Mouse (Mus musculus) spleen, adult 2 months (tissue): Measurements from ENCODE around the gene Selenom. TPM values are rescaled to one million over a fixed set of nuclear protein-coding genes. Genes with fewer than 3 reads are reported as not detected.

Source experiments
- DNase-seq, 2 experiments: peaks; one replicate each; pipeline versions ENCODE4 v3.0.0 to v3.0.0-alpha.2; 2012 to 2021; ENCODE audit warnings: low spot score in 2 of 2, low read depth in 1 of 2
- H3K27ac ChIP-seq: fragments of 200-500 bp; 2 replicates; pipeline ENCODE4 v1.5.1; 2012; ENCODE audit warnings: low read length, inconsistent platforms; ENCODE audit not compliant: insufficient read depth
- H3K27me3 ChIP-seq: fragments of 200-500 bp; 2 replicates; pipeline ENCODE4 v1.6.1; 2012; ENCODE audit warnings: mild to moderate bottlenecking, moderate library complexity, low read length, inconsistent platforms; ENCODE audit not compliant: control insufficient read depth, insufficient read depth
- H3K36me3 ChIP-seq: fragments of 200-500 bp; 2 replicates; pipeline ENCODE4 v1.6.1; 2012; ENCODE audit warnings: mild to moderate bottlenecking, low read length, inconsistent platforms; ENCODE audit not compliant: control insufficient read depth, insufficient read depth
- H3K4me1 ChIP-seq: fragments of 200-500 bp; 2 replicates; pipeline ENCODE4 v1.6.1; 2011; ENCODE audit warnings: inconsistent platforms; ENCODE audit not compliant: control insufficient read depth, insufficient read depth, insufficient read length
- H3K4me3 ChIP-seq: fragments of 200-500 bp; 2 replicates; pipeline ENCODE4 v1.5.1; 2011; ENCODE audit warnings: mild to moderate bottlenecking, inconsistent platforms; ENCODE audit not compliant: insufficient read depth, insufficient read length; ENCODE audit errors: extremely low read depth
- CTCF ChIP-seq: fragments of 200-500 bp; IDR thresholded peaks from 2 replicates; pipeline ENCODE4 v1.5.1; 2011; ENCODE audit warnings: mild to moderate bottlenecking, inconsistent platforms; ENCODE audit not compliant: insufficient read depth, insufficient read length, insufficient replicate concordance; ENCODE audit errors: extremely low read depth
- POLR2A ChIP-seq: fragments of 200-500 bp; IDR thresholded peaks from 2 replicates; pipeline ENCODE4 v1.6.1; 2011; ENCODE audit warnings: low read depth, low read length, inconsistent platforms
- WGBS: fragments of 180-500 bp; shearing (Covaris S2); methylation state at CpG from one replicate; pipeline ENCODE4 v1.1.7; 2018; 5-methylcytosine and 5-hydroxymethylcytosine counted together
- polyA plus RNA-seq: library from polyadenylated mRNA; depleted of rRNA; stranded (reverse); fragments of >200 nt; gene quantifications from 2 replicates; pipeline ENCODE4 v1.2.3, GENCODE M21; 2012

Gene Selenom
- polyA plus RNA-seq, 1 experiment, result 36.7 TPM

- Histone ChIP-seq H3K4me1 (no peaks in the 10 kb centered on the region), H3K27ac (no peak overlapping the region), H3K36me3 (no peaks in the 10 kb centered on the region), H3K27me3 (no peaks in the 10 kb centered on the region), H3K4me3 (no peak overlapping the region)
- no peak for DNase-seq
- 87% methylated on average over 20 of the region's 20 CpGs for WGBS
- TF ChIP-seq POLR2A (no peak), CTCF (no peak)
Measured at GRCm38 (mm10) chr11:3529476-3530252, 15.2 kb downstream of the Selenom start.

- TF ChIP-seq POLR2A, result no peak
- TF ChIP-seq CTCF, result no peak
- H3K36me3 ChIP-seq, result no peaks in the 10 kb centered on the region
Measured at GRCm38 (mm10) chr11:3530731-3531130, 16.2 kb downstream of the Selenom start.

GRCm38 (mm10) chr11:3531634-3532033 is 17.1 kb downstream of the Selenom start:
- 91% methylated on average over 6 of the region's 6 CpGs for WGBS
- Histone ChIP-seq H3K4me3 (no peak overlapping the region), H3K4me1 (peaks cover 10% of the 10 kb centered on the region), H3K36me3 (no peaks in the 10 kb centered on the region), H3K27ac (no peak overlapping the region), H3K27me3 (no peaks in the 10 kb centered on the region)
- DNase-seq, result no peak
- TF ChIP-seq POLR2A (no peak), CTCF (no peak)

More at GRCm38 (mm10) chr11:3530731-3531130, 16.2 kb downstream of the Selenom start:
- H3K27me3 ChIP-seq, result no peaks in the 10 kb centered on the region
- H3K27ac ChIP-seq, result no peak overlapping the region
- H3K4me1 ChIP-seq, result peaks cover 6% of the 10 kb centered on the region
- H3K4me3 ChIP-seq, result no peak overlapping the region
- no peak for DNase-seq
- 98% methylated on average over 3 of the region's 3 CpGs for WGBS

- 91% methylated on average over 16 of the region's 16 CpGs for WGBS
- H3K4me1 ChIP-seq, result peaks cover 10% of the 10 kb centered on the region
Measured at GRCm38 (mm10) chr11:3532101-3532931, 17.8 kb downstream of the Selenom start.

GRCm38 (mm10) chr11:3533406-3533932 is 19.0 kb downstream of the Selenom start:
- no peak for DNase-seq
- Histone ChIP-seq H3K27ac (no peak overlapping the region), H3K4me1 (peaks cover 11% of the 10 kb centered on the region), H3K36me3 (no peaks in the 10 kb centered on the region), H3K27me3 (no peaks in the 10 kb centered on the region), H3K4me3 (no peak overlapping the region)
- WGBS, result 87% methylated on average over 17 of the region's 17 CpGs
- TF ChIP-seq POLR2A, result no peak
- no peak for TF ChIP-seq CTCF

More at GRCm38 (mm10) chr11:3532101-3532931, 17.8 kb downstream of the Selenom start:
- H3K4me3 ChIP-seq, result no peak overlapping the region
- no peaks in the 10 kb centered on the region for H3K27me3 ChIP-seq
- H3K36me3 ChIP-seq, result no peaks in the 10 kb centered on the region
- TF ChIP-seq POLR2A (no peak), CTCF (no peak)
- DNase-seq, result no peak
- no peak overlapping the region for H3K27ac ChIP-seq

GRCm38 (mm10) chr11:3534956-3535355 is 20.5 kb downstream of the Selenom start:
- H3K27ac ChIP-seq, result no peak overlapping the region
- WGBS, result 7% methylated on average over 8 of the region's 8 CpGs
- H3K4me3 ChIP-seq, result peak overlapping the region; percentile 12; the same call in 1 of the 2 replicates

More at GRCm38 (mm10) chr11:3534956-3535355, 20.5 kb downstream of the Selenom start:
- peak in 1 of 2 experiments; percentile 7 for DNase-seq
- peaks cover 13% of the 10 kb centered on the region for H3K4me1 ChIP-seq
- TF ChIP-seq POLR2A (no peak), CTCF (0 out of 2 replicates have a peak, but pooled peaks have one; percentile 6)
- H3K36me3 ChIP-seq, result no peaks in the 10 kb centered on the region
- no peaks in the 10 kb centered on the region for H3K27me3 ChIP-seq
